Mouse (Mus musculus): ENCODE data around the gene Ptpn9. TPM values are rescaled to one million over a fixed set of nuclear protein-coding genes. Genes with fewer than 3 reads are reported as not detected.

Ptpn9 gene
- polyA plus RNA-seq, 1 experiment from 2014 or later, result 20.1 TPM

GRCm38 (mm10) chr9:57072526-57072988 lies 77.8 kb downstream of the Ptpn9 start:
- H3K4me1 ChIP-seq (ENCODE audit: insufficient read depth, low read depth, low read length), result peaks cover 3% of the 10 kb centered on the region; the same call in 1 of the 2 replicates
- no peak for ATAC-seq
- H3K9ac ChIP-seq (replicated peaks; ENCODE audit: low read depth), result peak overlapping the region; percentile 68
- peak overlapping the region; percentile 79 for H3K4me3 ChIP-seq (ENCODE audit: low read depth, low read length)
- H3K4me2 ChIP-seq (replicated peaks; ENCODE audit: low read depth, low read length), result peak overlapping the region; percentile 91
- H3K27ac ChIP-seq (ENCODE audit: low read length), result peak overlapping the region; percentile 91
- no peak for DNase-seq (ENCODE audit: low spot score)
- no peaks in the 10 kb centered on the region for H3K36me3 ChIP-seq (ENCODE audit: insufficient read depth, low read length)
- TF ChIP-seq CTCF (IDR thresholded peaks at IDR 0.05) (no peak), EP300 (IDR thresholded peaks at IDR 0.05) (no peak)
- under 1% methylated on average over 40 of the region's 40 CpGs for WGBS
- H3K9me3 ChIP-seq (ENCODE audit: low read length), result no peaks in the 10 kb centered on the region
- no peaks in the 10 kb centered on the region for H3K27me3 ChIP-seq (replicated peaks; ENCODE audit: insufficient read depth, low read length)

GRCm38 (mm10) chr9:57072989-57073789 lies 78.5 kb downstream of the Ptpn9 start:
- peaks cover 3% of the 10 kb centered on the region; the same call in 1 of the 2 replicates for H3K4me1 ChIP-seq (ENCODE audit: insufficient read depth, low read depth, low read length)
- no peaks in the 10 kb centered on the region for H3K9me3 ChIP-seq (ENCODE audit: low read length)
- H3K9ac ChIP-seq (replicated peaks; ENCODE audit: low read depth), result peak overlapping the region; percentile 68
- WGBS, result 0% methylated on average over 47 of the region's 54 CpGs
- no peaks in the 10 kb centered on the region for H3K27me3 ChIP-seq (replicated peaks; ENCODE audit: insufficient read depth, low read length)
- H3K27ac ChIP-seq (ENCODE audit: low read length), result peak overlapping the region; percentile 91
- peak; percentile 70 for ATAC-seq
- no peaks in the 10 kb centered on the region for H3K36me3 ChIP-seq (ENCODE audit: insufficient read depth, low read length)
- peak overlapping the region; percentile 79 for H3K4me3 ChIP-seq (ENCODE audit: low read depth, low read length)
- peak overlapping the region; percentile 91 for H3K4me2 ChIP-seq (replicated peaks; ENCODE audit: low read depth, low read length)
- DNase-seq (ENCODE audit: low spot score), result peak; percentile 100
- TF ChIP-seq EP300 (IDR thresholded peaks at IDR 0.05) (peak; percentile 71), CTCF (IDR thresholded peaks at IDR 0.05) (peak; percentile 81)

- no peaks in the 10 kb centered on the region for H3K27me3 ChIP-seq (replicated peaks; ENCODE audit: insufficient read depth, low read length)
- peaks cover 3% of the 10 kb centered on the region; the same call in 1 of the 2 replicates for H3K4me1 ChIP-seq (ENCODE audit: insufficient read depth, low read depth, low read length)
- H3K9me3 ChIP-seq (ENCODE audit: low read length), result no peaks in the 10 kb centered on the region
- TF ChIP-seq EP300 (IDR thresholded peaks at IDR 0.05), result no peak
- no peak for TF ChIP-seq CTCF (IDR thresholded peaks at IDR 0.05)
- ATAC-seq (no peak), DNase-seq (ENCODE audit: low spot score) (no peak)
- no peaks in the 10 kb centered on the region for H3K36me3 ChIP-seq (ENCODE audit: insufficient read depth, low read length)
- H3K9ac ChIP-seq (replicated peaks; ENCODE audit: low read depth), result peak overlapping the region; percentile 44
- peak overlapping the region; percentile 34 for H3K4me3 ChIP-seq (ENCODE audit: low read depth, low read length)
- peak overlapping the region; percentile 62 for H3K4me2 ChIP-seq (replicated peaks; ENCODE audit: low read depth, low read length)
- 1% methylated on average over 15 of the region's 15 CpGs for WGBS
- peak overlapping the region; percentile 91 for H3K27ac ChIP-seq (ENCODE audit: low read length)
These were observed 79.0 kb downstream of the Ptpn9 start for GRCm38 (mm10) chr9:57073790-57074094.

GRCm38 (mm10) chr9:57074171-57074821 lies 79.6 kb downstream of the Ptpn9 start:
- H3K4me2 ChIP-seq (replicated peaks; ENCODE audit: low read depth, low read length), result peak overlapping the region; percentile 62
- no peak for ATAC-seq
- peak overlapping the region; percentile 91 for H3K27ac ChIP-seq (ENCODE audit: low read length)
- H3K4me1 ChIP-seq (ENCODE audit: insufficient read depth, low read depth, low read length), result peaks cover 3% of the 10 kb centered on the region; the same call in 1 of the 2 replicates
- H3K36me3 ChIP-seq (ENCODE audit: insufficient read depth, low read length), result no peaks in the 10 kb centered on the region
- peak overlapping the region; percentile 34 for H3K4me3 ChIP-seq (ENCODE audit: low read depth, low read length)
- DNase-seq (ENCODE audit: low spot score), result peak; percentile 69
- peak overlapping the region; percentile 44; the same call in 1 of the 2 replicates for H3K9ac ChIP-seq (replicated peaks; ENCODE audit: low read depth)
- 2% methylated on average over 21 of the region's 21 CpGs for WGBS
- no peaks in the 10 kb centered on the region for H3K9me3 ChIP-seq (ENCODE audit: low read length)
- no peaks in the 10 kb centered on the region for H3K27me3 ChIP-seq (replicated peaks; ENCODE audit: insufficient read depth, low read length)
- TF ChIP-seq CTCF (IDR thresholded peaks at IDR 0.05), result peak; percentile 60
- TF ChIP-seq EP300 (IDR thresholded peaks at IDR 0.05), result no peak

GRCm38 (mm10) chr9:57074822-57075603 lies 80.3 kb downstream of the Ptpn9 start:
- Histone ChIP-seq H3K4me3 (ENCODE audit: low read depth, low read length) (peak overlapping the region; percentile 34), H3K27me3 (replicated peaks; ENCODE audit: insufficient read depth, low read length) (no peaks in the 10 kb centered on the region), H3K4me2 (replicated peaks; ENCODE audit: low read depth, low read length) (peak overlapping the region; percentile 62), H3K27ac (ENCODE audit: low read length) (peak overlapping the region; percentile 91), H3K9me3 (ENCODE audit: low read length) (no peaks in the 10 kb centered on the region), H3K9ac (replicated peaks; ENCODE audit: low read depth) (0 out of 2 replicates have a peak overlapping the region, but pooled peaks have one; percentile 44), H3K4me1 (ENCODE audit: insufficient read depth, low read depth, low read length) (peaks cover 3% of the 10 kb centered on the region; the same call in 1 of the 2 replicates), H3K36me3 (ENCODE audit: insufficient read depth, low read length) (no peaks in the 10 kb centered on the region)
- TF ChIP-seq CTCF (IDR thresholded peaks at IDR 0.05) (no peak), EP300 (IDR thresholded peaks at IDR 0.05) (peak; percentile 36; the same call in 1 of the 2 replicates)
- ATAC-seq, result no peak
- 2% methylated on average over 17 of the region's 17 CpGs for WGBS
- peak; percentile 94 for DNase-seq (ENCODE audit: low spot score)
